Mouse (Mus musculus) erythroblast, embryonic 14.5 days (primary cell): ENCODE measurements around the gene Ruvbl2.

Source experiments
- GATA1 ChIP-seq: IDR thresholded peaks from 2 replicates; pipeline ENCODE4 v1.6.1; 2012; ENCODE audit warnings: low read length, inconsistent platforms, mixed read lengths
- TAL1 ChIP-seq: IDR thresholded peaks from 3 replicates; pipeline ENCODE4 v1.6.1; 2012; ENCODE audit warnings: low read length, inconsistent platforms, mixed read lengths

GRCm38 (mm10) chr7:45435038-45435437 is 2.9 kb downstream of the Ruvbl2 start:
- TF ChIP-seq GATA1, result no peak
- TF ChIP-seq TAL1, result no peak
